Mouse (Mus musculus) stomach, embryonic 16.5 days (tissue): ENCODE data around the gene Olfr574. TPM values are rescaled to one million over a fixed set of nuclear protein-coding genes. Genes with fewer than 3 reads are reported as not detected.

ENCODE experiments used
- ATAC-seq: fragments of 200-750 bp; cut with Nextera tagmentation; 2 replicates; pipeline ENCODE4 v1.8.0; 2017; ENCODE audit warnings: moderate number of reproducible peaks, moderate TSS enrichment; ENCODE audit not compliant: insufficient read depth, low FRiP score
- H3K27ac ChIP-seq: fragments of 300-500 bp; sonication (generic); 2 replicates; pipeline ENCODE4 v1.5.1; 2014; ENCODE audit warnings: low read length
- H3K27me3 ChIP-seq: fragments of 300-500 bp; sonication (generic); 2 replicates; pipeline ENCODE4 v1.6.1; 2014; ENCODE audit warnings: low read length, control low read depth, mixed read lengths; ENCODE audit not compliant: control insufficient read depth, insufficient read depth
- H3K36me3 ChIP-seq: fragments of 300-500 bp; sonication (generic); 2 replicates; pipeline ENCODE4 v1.6.1; 2014; ENCODE audit warnings: low read length; ENCODE audit not compliant: control insufficient read depth, insufficient read depth
- H3K4me1 ChIP-seq: fragments of 300-500 bp; sonication (generic); 2 replicates; pipeline ENCODE4 v1.6.1; 2014; ENCODE audit warnings: low read length, control low read depth, mixed read lengths; ENCODE audit not compliant: control insufficient read depth, insufficient read depth
- H3K4me2 ChIP-seq: fragments of 300-500 bp; sonication (generic); 2 replicates; pipeline ENCODE4 v1.6.1; 2014; ENCODE audit warnings: low read depth, low read length, mixed read lengths
- H3K4me3 ChIP-seq: fragments of 300-500 bp; sonication (generic); replicated peaks from 2 replicates; pipeline ENCODE4 v1.5.1; 2014; ENCODE audit warnings: mild to moderate bottlenecking, low read length
- H3K9ac ChIP-seq: fragments of 300-500 bp; sonication (generic); 2 replicates; pipeline ENCODE4 v1.6.1; 2014; ENCODE audit warnings: low read length
- H3K9me3 ChIP-seq: fragments of 300-500 bp; sonication (generic); replicated peaks from 2 replicates; pipeline ENCODE4 v1.6.1; 2016; ENCODE audit warnings: low read length, control low read depth; ENCODE audit not compliant: control insufficient read depth
- WGBS: fragments of 180-500 bp; shearing (Covaris S2); extraction: QIAGEN DNeasy Blood & Tissue Kit; methylation state at CpG from one replicate; pipeline ENCODE4 v1.1.7; 2014; 5-methylcytosine and 5-hydroxymethylcytosine counted together
- polyA plus RNA-seq: library from polyadenylated mRNA; unstranded; fragments of >200 nt; fragmentation: Nextera tagmentation; extraction: Ambion mirVana; gene quantifications from 2 replicates; pipeline ENCODE4 v1.2.1, GENCODE M21; 2015

Olfr574 gene
- not detected in 2 replicates for polyA plus RNA-seq

DNA sequence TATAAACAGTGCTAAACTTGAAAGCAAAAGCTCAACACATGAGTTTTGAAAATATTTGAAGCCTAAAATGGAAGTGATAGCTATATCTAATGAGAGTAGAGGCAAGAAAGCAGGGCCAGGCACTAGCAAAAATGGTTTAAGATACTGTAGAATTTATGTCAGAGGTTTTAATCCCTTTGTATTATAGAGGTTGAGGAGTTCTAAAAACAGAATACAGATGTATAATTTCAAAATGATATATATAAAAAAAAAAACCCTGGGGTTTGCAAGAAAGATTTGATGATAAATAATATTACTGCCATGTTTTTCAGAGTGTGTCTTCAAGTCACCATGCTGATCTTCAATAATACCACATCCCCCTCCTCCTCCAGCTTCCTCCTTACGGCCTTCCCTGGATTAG lies at the start of gene Olfr574:
Gene Olfr574 (plus strand): TSS at position 301 of the 400 bp plus-strand sequence.
- 83% methylated on average over 1 of the region's 1 CpGs for WGBS
- H3K27me3 ChIP-seq = no peaks in the 10 kb centered on the region
- H3K9ac ChIP-seq = no peak within 1 kb of the TSS
- no peak for ATAC-seq
- H3K36me3 ChIP-seq = no peaks in the 10 kb centered on the region
- no peak within 1 kb of the TSS for H3K4me3 ChIP-seq
- no peaks in the 10 kb centered on the region for H3K9me3 ChIP-seq
- H3K4me2 ChIP-seq = no peak within 1 kb of the TSS
- H3K4me1 ChIP-seq = no peaks in the 10 kb centered on the region
- no peak within 1 kb of the TSS for H3K27ac ChIP-seq

DNA sequence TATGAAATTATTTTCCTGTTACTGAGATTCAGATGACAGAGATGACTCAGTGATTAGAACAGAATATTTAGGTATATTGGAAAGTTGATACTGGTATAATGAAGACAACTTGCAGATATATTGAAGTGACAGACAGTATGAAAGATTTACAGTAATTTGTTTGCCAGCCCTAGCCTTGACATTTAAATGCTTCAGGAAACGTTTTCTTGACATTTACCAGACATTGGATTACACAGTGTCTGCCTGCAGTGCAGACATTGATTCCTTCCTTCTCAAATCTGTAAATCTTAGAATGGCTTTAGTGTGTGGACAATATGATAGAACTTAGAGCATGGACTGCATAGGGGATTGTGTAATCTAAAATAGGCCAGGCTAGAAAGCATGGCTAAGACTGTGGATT lies 33.0 kb upstream of the Olfr574 start:
- 13% methylated on average over 1 of the region's 1 CpGs for WGBS
- ATAC-seq = no peak
- H3K4me2 ChIP-seq = no peak overlapping the region
- no peak overlapping the region for H3K9ac ChIP-seq
- H3K27me3 ChIP-seq = no peaks in the 10 kb centered on the region
- no peaks in the 10 kb centered on the region for H3K36me3 ChIP-seq
- H3K4me1 ChIP-seq = no peaks in the 10 kb centered on the region
- no peaks in the 10 kb centered on the region for H3K9me3 ChIP-seq
- no peak overlapping the region for H3K4me3 ChIP-seq
- no peak overlapping the region for H3K27ac ChIP-seq

DNA sequence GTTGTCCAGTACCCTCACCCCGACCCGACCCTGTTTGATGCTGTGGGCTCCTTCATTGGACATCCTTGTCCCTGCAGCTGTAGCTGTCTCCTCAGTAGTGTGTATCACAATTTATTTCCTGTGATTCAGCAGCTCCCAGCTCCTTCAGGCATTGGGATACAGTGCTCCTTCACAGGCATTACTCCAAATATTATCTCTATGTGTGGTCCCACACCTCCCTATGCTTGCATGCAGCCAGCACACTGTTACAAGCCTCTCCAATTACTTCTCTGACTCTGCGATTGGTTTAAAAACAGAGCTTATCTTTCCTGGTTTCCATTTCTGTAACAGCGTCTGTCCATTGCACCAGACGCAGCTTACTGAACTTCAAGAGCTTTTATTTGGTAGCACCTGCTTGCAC lies 31.9 kb upstream of the Olfr574 start:
- ATAC-seq = no peak
- Histone ChIP-seq H3K9ac (no peak overlapping the region), H3K4me1 (no peaks in the 10 kb centered on the region), H3K9me3 (no peaks in the 10 kb centered on the region), H3K4me3 (no peak overlapping the region), H3K27ac (no peak overlapping the region), H3K27me3 (no peaks in the 10 kb centered on the region), H3K36me3 (no peaks in the 10 kb centered on the region), H3K4me2 (no peak overlapping the region)
- 46% methylated on average over 5 of the region's 5 CpGs for WGBS

DNA sequence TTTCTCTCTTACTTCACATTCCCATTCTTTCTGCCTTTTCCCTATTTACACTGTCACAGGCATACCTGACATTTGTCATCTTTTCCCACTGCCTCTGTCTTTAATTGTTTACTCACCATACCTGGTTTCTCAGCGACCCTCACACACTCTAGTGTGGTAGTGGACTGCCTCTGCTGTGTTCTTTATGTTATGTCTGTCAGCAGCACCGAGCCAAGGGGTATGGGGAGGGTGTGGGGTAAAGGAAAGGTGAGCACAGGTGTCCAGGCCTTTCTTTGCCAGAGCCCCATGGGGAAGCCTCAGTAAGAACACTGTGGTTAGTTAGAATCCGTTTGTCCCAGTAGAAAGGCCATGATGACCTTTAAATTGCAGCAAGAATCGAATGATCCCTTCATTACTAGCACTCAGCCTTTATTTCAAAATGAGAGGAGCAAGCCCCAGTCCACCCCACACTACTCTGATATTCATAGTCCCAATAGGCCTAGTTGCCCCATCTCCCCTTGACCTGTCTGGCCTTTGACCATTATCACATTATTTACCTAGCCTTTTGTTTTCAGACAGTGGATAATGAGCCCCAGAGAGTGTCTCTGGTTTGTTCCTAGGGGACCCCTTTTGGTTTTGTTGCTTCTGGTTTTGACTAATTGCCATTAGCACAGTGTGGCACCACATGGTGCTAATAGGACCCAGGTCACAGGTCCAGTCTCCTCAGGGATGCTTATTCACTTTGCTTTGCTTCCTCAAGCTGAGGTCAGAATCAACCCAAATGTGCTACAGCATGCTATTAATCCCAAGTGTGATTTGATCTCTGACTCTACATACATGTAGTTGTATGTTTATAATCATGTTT lies 31.0 kb upstream of the Olfr574 start, which contains the start of gene Olfr571:
Gene Olfr571 (minus strand): TSS at position 505 of the 844 bp plus-strand sequence.
- ATAC-seq = no peak
- Histone ChIP-seq H3K9ac (no peak within 1 kb of the TSS), H3K4me2 (no peak within 1 kb of the TSS), H3K9me3 (no peaks in the 10 kb centered on the region), H3K4me1 (no peaks in the 10 kb centered on the region), H3K4me3 (no peak within 1 kb of the TSS), H3K27ac (no peak within 1 kb of the TSS), H3K27me3 (no peaks in the 10 kb centered on the region), H3K36me3 (no peaks in the 10 kb centered on the region)
- 48% methylated on average over 4 of the region's 4 CpGs for WGBS

DNA sequence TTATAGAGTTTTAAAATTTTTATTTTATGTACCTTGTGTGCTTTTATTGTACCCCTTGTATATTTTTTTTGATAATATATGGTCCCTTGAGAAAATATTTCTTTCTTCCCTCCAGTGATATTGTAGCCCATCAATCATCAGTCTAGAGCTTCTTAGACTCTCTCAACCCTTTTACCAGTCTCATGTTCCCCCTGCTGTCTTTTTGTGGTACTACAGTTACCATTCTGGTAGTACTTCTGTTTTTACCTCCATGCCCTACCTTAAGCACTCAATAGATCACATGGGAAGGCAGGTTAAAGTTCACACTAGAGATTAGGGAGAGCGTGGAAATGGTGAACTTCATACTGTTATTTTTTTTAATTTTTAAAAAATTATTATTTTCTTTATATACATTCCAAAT lies 28.6 kb upstream of the Olfr574 start:
- 10% methylated on average over 1 of the region's 1 CpGs for WGBS
- no peaks in the 10 kb centered on the region for H3K9me3 ChIP-seq

DNA sequence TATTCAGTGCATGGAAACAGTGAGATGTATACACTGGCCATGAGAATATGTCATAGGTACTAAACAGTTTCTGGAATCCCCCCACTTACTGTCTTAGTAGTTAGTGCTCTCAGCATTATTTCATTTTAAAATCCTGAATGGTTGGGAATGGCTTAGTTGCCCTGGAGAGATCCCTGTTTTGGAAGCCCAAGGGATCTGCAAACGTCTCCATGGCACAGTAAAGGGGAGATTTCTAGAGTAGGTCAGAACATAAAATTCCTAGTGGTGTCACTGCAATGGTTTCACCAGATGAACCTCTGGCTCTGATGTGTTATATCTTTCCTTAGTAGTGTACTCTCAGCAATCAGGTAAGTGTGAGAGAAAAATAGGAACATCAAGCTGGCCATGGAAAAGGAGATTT lies 24.2 kb upstream of the Olfr574 start, which contains the start of gene Olfr572:
Gene Olfr572 (plus strand): TSS at position 301 of the 400 bp plus-strand sequence.
- H3K4me3 ChIP-seq = no peak within 1 kb of the TSS
- ATAC-seq = no peak
- H3K4me1 ChIP-seq = no peaks in the 10 kb centered on the region
- H3K9me3 ChIP-seq = no peaks in the 10 kb centered on the region
- WGBS = 60% methylated on average over 1 of the region's 1 CpGs
- H3K9ac ChIP-seq = no peak within 1 kb of the TSS
- H3K36me3 ChIP-seq = no peaks in the 10 kb centered on the region
- H3K4me2 ChIP-seq = no peak within 1 kb of the TSS
- no peak within 1 kb of the TSS for H3K27ac ChIP-seq
- no peaks in the 10 kb centered on the region for H3K27me3 ChIP-seq

More for the DNA sequence above, 28.6 kb upstream of the Olfr574 start:
- H3K4me3 ChIP-seq = no peak overlapping the region
- H3K9ac ChIP-seq = no peak overlapping the region
- no peak overlapping the region for H3K27ac ChIP-seq
- no peak for ATAC-seq
- H3K27me3 ChIP-seq = no peaks in the 10 kb centered on the region
- no peak overlapping the region for H3K4me2 ChIP-seq
- no peaks in the 10 kb centered on the region for H3K4me1 ChIP-seq
- H3K36me3 ChIP-seq = no peaks in the 10 kb centered on the region

DNA sequence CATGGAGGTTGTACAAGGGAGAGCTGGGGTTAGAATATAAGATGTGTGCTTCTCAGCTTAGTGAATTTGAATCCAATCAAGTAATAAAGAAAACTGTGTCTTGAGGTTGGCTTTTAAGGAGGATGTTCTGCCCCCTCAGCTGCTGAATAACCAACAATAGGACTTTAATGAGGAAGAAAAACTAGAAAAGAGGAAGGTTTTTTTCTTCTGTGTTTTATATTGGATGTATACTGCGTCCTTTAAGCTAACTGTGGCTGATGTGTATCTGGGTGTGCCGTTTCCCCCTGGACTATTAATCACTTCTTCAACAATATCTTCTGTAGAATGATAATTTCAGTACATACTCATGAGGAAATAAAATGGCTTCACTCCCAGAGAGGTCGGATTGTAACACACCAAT lies 21.2 kb upstream of the Olfr574 start:
- no peak for ATAC-seq
- Histone ChIP-seq H3K4me1 (no peaks in the 10 kb centered on the region), H3K9me3 (no peaks in the 10 kb centered on the region), H3K4me2 (no peak overlapping the region), H3K4me3 (no peak overlapping the region), H3K27me3 (no peaks in the 10 kb centered on the region), H3K9ac (no peak overlapping the region), H3K27ac (no peak overlapping the region), H3K36me3 (no peaks in the 10 kb centered on the region)
- 59% methylated on average over 3 of the region's 3 CpGs for WGBS

DNA sequence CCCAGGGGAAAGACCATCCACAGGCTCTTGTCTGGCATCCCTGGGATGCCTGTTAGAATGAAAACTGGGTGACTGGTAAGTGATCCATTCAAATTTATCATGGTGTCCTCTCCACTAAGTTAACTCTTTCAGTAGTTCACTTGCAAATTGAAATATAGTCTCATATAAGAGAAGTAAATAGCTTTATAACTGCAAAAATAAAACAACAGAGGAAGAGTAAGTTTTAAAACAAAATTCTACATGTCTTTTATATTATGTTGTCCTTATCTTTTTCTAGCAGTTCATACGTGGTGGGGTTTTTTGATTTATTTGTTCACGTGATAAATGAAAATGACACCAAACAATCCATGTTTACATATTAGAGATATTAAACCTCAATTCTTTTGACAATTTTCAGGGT lies 5.8 kb upstream of the Olfr574 start, which contains the start of gene Olfr573-ps1:
Gene Olfr573-ps1 (minus strand): TSS at position 101 of the 400 bp plus-strand sequence.
- H3K27me3 ChIP-seq = no peaks in the 10 kb centered on the region
- WGBS = 73% methylated on average over 2 of the region's 2 CpGs
- H3K4me1 ChIP-seq = no peaks in the 10 kb centered on the region
- no peak within 1 kb of the TSS for H3K4me3 ChIP-seq
- H3K27ac ChIP-seq = no peak within 1 kb of the TSS
- ATAC-seq = no peak
- H3K36me3 ChIP-seq = no peaks in the 10 kb centered on the region
- no peak within 1 kb of the TSS for H3K4me2 ChIP-seq
- H3K9ac ChIP-seq = no peak within 1 kb of the TSS
- H3K9me3 ChIP-seq = no peaks in the 10 kb centered on the region

DNA sequence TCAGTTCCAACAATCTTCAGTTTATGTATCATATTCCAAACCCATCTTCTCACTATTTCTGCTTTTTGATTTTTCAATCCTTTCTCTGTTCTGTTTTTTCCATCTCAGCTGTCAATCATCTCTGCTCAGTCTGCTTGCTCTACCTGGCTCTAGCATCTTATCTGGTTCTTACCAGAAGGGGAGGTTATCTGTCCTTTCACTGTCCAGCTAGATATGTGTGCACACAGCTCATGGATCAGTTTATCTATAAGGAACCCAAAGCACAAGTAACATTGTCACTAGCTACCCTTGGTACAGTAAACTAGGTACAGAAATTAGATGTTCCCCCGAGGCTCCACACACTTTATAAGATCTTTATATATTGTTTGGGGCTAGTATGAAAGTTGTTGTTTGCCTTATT lies 4.8 kb upstream of the Olfr574 start:
- no peak overlapping the region for H3K9ac ChIP-seq
- H3K4me1 ChIP-seq = no peaks in the 10 kb centered on the region
- no peak overlapping the region for H3K4me3 ChIP-seq
- H3K36me3 ChIP-seq = no peaks in the 10 kb centered on the region
- no peak overlapping the region for H3K27ac ChIP-seq
- ATAC-seq = no peak
- no peak overlapping the region for H3K4me2 ChIP-seq
- 84% methylated on average over 1 of the region's 1 CpGs for WGBS
- no peaks in the 10 kb centered on the region for H3K9me3 ChIP-seq
- no peaks in the 10 kb centered on the region for H3K27me3 ChIP-seq
